Mouse (Mus musculus): ENCODE data around the gene Irf3.

- TF ChIP-seq ZC3H11A (IDR thresholded peaks at IDR 0.05; ENCODE audit: borderline replicate concordance, low read depth, low read length) = no peak
- no peak for TF ChIP-seq HCFC1 (IDR thresholded peaks at IDR 0.05; ENCODE audit: borderline replicate concordance, insufficient read depth, low read length)
- TF ChIP-seq ZNF384 (IDR thresholded peaks at IDR 0.05; ENCODE audit: low read depth, low read length) = no peak
- TF ChIP-seq CHD2 (IDR thresholded peaks at IDR 0.05; ENCODE audit: low read depth, low read length) = no peak
- TF ChIP-seq MAFK (IDR thresholded peaks at IDR 0.05; ENCODE audit: insufficient read depth, low read depth, low read length) = no peak
Observed at GRCm38 (mm10) chr7:45035631-45036030, 38.2 kb downstream of the Irf3 start.
